Mouse (Mus musculus) thymus, adult 2 months (tissue): Measurements from ENCODE around the gene Taf1b.
"Not testable (repeated sequence)": the region's sequence is repeated elsewhere in the genome, so short reads cannot be mapped to it uniquely, and the experiment has no call there.

Source experiments
- CTCF ChIP-seq: fragments of 200-500 bp; IDR thresholded peaks from 2 replicates; pipeline ENCODE4 v1.5.1; 2012; ENCODE audit warnings: mild to moderate bottlenecking, control low read depth, low read length, moderate library complexity, borderline replicate concordance; ENCODE audit not compliant: control insufficient read depth, poor library complexity, insufficient read depth; ENCODE audit errors: extremely low read depth
- POLR2A ChIP-seq: fragments of 200-500 bp; IDR thresholded peaks from 2 replicates; pipeline ENCODE4 v1.6.1; 2012; ENCODE audit warnings: mild to moderate bottlenecking, low read length, control low read depth, moderate library complexity; ENCODE audit not compliant: control insufficient read depth, poor library complexity, insufficient read depth; ENCODE audit errors: extremely low read depth

DNA sequence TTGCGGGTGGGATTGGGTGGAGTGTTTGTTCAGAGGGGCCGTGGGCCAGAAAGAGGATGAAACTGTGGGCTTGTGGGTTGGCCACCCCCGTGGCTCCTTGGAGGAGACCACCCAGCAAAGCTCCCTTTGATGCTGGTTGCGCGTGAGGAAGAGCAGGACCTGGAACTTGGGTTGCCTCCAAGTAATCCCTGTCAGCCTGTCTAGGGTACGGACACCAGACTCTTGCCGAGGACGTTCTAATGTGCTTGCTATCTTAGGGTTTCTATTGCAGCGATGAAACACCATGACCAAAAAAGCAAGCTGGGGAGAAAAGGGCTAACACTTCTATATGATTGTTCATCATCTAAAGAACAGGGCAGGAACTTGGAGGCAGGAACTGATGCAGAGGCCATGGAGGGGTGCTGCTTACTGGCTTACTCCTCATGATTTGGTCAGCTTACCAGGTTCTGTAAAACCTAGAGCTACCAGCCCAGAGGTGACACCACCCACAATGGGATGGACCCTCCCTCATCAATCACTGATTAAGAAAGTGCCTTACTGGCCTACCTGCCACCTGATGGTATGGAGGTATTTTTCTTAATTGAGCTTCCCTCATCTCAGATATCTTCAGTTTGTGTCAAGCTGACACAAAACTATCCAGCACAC, 804 bp downstream of the Taf1b start:
- not testable (repeated sequence) for TF ChIP-seq CTCF, POLR2A
